17 mouse cellular contexts compared by ENCODE assay signal in the genomic region with DNA sequence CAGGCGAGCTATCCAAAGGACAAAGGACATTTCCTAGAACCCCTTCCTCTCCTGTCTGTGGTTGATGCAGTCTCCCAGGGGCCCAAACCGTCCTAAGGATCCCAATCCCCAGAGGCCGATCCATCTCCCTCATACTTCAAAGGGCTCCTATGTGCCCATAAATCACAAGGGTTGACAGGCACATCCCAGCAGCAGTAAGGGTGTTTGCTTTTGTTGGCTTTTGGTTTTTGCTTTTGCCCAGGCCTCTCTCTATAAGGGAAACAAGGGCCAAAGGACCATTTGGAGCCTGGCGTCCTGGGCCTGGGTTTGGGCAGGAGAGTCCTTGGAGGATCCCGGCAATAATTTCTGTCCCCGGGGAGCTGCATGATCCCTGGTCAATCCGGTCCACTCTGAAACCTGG. TPM values are rescaled to one million over a fixed set of nuclear protein-coding genes. Genes with fewer than 3 reads are reported as not detected.
DNase-seq lines count a peak whose midpoint lies in the region; ATAC-seq and TF ChIP-seq lines count a peak whose summit lies in the region.
"Had no signal": no experiment of that assay in that cellular context is flagged by ENCODE, and none has a peak within 500 bp of the region (broad histone marks: within the 10 kb centered on the region; RNA-seq: fewer than 3 reads in every experiment).

No protein-coding gene starts in this region.

- no peak overlapping the region for H3K9ac ChIP-seq in hindbrain, embryonic 11.5 days (ENCODE audit: low read depth, low read length)
- no peak overlapping the region for H3K9ac ChIP-seq in hindbrain, embryonic 16.5 days (ENCODE audit: low read depth, low read length)
- H3K9ac ChIP-seq in neural tube, embryonic 15.5 days (replicated peaks), result no peak overlapping the region
- no peak overlapping the region for H3K9ac ChIP-seq in liver, embryonic 11.5 days (ENCODE audit: low read depth, low read length)
- H3K9ac ChIP-seq: embryonic facial prominence, embryonic 15.5 days; forebrain, embryonic 13.5 days; liver, embryonic 12.5 days; midbrain, embryonic 15.5 days; neural tube, embryonic 13.5 days had no signal

- no peaks in the 10 kb centered on the region for H3K9me3 ChIP-seq in hindbrain, embryonic 11.5 days (ENCODE audit: control insufficient read depth, low read length)
- H3K9me3 ChIP-seq in hindbrain, embryonic 16.5 days (ENCODE audit: control insufficient read depth, low read length), result no peaks in the 10 kb centered on the region
- no peaks in the 10 kb centered on the region for H3K9me3 ChIP-seq in neural tube, embryonic 15.5 days (replicated peaks)
- H3K9me3 ChIP-seq in liver, embryonic 11.5 days (ENCODE audit: control insufficient read depth, low read length), result no peaks in the 10 kb centered on the region
- H3K9me3 ChIP-seq: embryonic facial prominence, embryonic 15.5 days; forebrain, embryonic 13.5 days; liver, embryonic 12.5 days; midbrain, embryonic 15.5 days; neural tube, embryonic 13.5 days had no signal

- peaks cover 7% of the 10 kb centered on the region for H3K4me1 ChIP-seq in hindbrain, embryonic 11.5 days (replicated peaks; ENCODE audit: control insufficient read depth, insufficient read depth, low read length)
- H3K4me1 ChIP-seq in hindbrain, embryonic 16.5 days (ENCODE audit: control insufficient read depth, insufficient read depth, low read depth, low read length), result no peaks in the 10 kb centered on the region; the same call in 1 of the 2 replicates
- H3K4me1 ChIP-seq in neural tube, embryonic 15.5 days, result peaks cover 7% of the 10 kb centered on the region
- H3K4me1 ChIP-seq in liver, embryonic 11.5 days (replicated peaks; ENCODE audit: control insufficient read depth, insufficient read depth, low read length), result 0 out of 2 replicates have a peak, but pooled peaks cover 6% of the 10 kb centered on the region
- H3K4me1 ChIP-seq: midbrain, embryonic 15.5 days had no signal

- 38% methylated on average over 7 of the region's 7 CpGs for WGBS in hindbrain, embryonic 11.5 days
- 41% methylated on average over 7 of the region's 7 CpGs for WGBS in hindbrain, embryonic 16.5 days
- WGBS in neural tube, embryonic 15.5 days, result 14% methylated on average over 7 of the region's 7 CpGs
- WGBS in liver, embryonic 11.5 days, result 59% methylated on average over 7 of the region's 7 CpGs

- no peak for TF ChIP-seq CTCF in gastrocnemius, adult 2 months (IDR thresholded peaks at IDR 0.05)

- no peaks in the 10 kb centered on the region for H3K36me3 ChIP-seq in hindbrain, embryonic 11.5 days (ENCODE audit: control insufficient read depth, insufficient read depth, low read length)
- H3K36me3 ChIP-seq in hindbrain, embryonic 16.5 days (ENCODE audit: control insufficient read depth, insufficient read depth, low read length), result no peaks in the 10 kb centered on the region
- no peaks in the 10 kb centered on the region for H3K36me3 ChIP-seq in neural tube, embryonic 15.5 days
- H3K36me3 ChIP-seq in liver, embryonic 11.5 days (ENCODE audit: control insufficient read depth, insufficient read depth, low read length), result no peaks in the 10 kb centered on the region
- H3K36me3 ChIP-seq: embryonic facial prominence, embryonic 15.5 days; liver, embryonic 12.5 days; midbrain, embryonic 15.5 days; neural tube, embryonic 13.5 days had no signal

- intact Hi-C loops in gastrocnemius, adult 2 months (cut with DNase I), result no loop called here

- no peak overlapping the region for H3K4me2 ChIP-seq in hindbrain, embryonic 11.5 days (replicated peaks; ENCODE audit: low read depth, low read length)
- no peak overlapping the region for H3K4me2 ChIP-seq in hindbrain, embryonic 16.5 days (ENCODE audit: low read length)
- no peak overlapping the region for H3K4me2 ChIP-seq in neural tube, embryonic 15.5 days
- no peak overlapping the region for H3K4me2 ChIP-seq in liver, embryonic 11.5 days
- H3K4me2 ChIP-seq: embryonic facial prominence, embryonic 15.5 days; forebrain, embryonic 13.5 days; liver, embryonic 12.5 days; midbrain, embryonic 15.5 days; neural tube, embryonic 13.5 days had no signal

- peak overlapping the region; percentile 40 for H3K27ac ChIP-seq in gastrocnemius, adult 2 months
- 0 out of 2 replicates have a peak overlapping the region, but pooled peaks have one; percentile 42 for H3K27ac ChIP-seq in hindbrain, embryonic 11.5 days (ENCODE audit: low read depth, low read length)
- no peak overlapping the region for H3K27ac ChIP-seq in hindbrain, embryonic 16.5 days (ENCODE audit: low read depth, low read length)
- H3K27ac ChIP-seq in neural tube, embryonic 15.5 days (replicated peaks), result no peak overlapping the region
- no peak overlapping the region for H3K27ac ChIP-seq in liver, embryonic 11.5 days (ENCODE audit: low read depth, low read length)
- H3K27ac ChIP-seq: embryonic facial prominence, embryonic 15.5 days; forebrain, embryonic 13.5 days; kidney, postnatal 0 days; liver, embryonic 12.5 days; midbrain, embryonic 15.5 days; neural tube, embryonic 13.5 days had no signal

- no peak overlapping the region for H3K4me3 ChIP-seq in gastrocnemius, adult 2 months
- no peak overlapping the region for H3K4me3 ChIP-seq in hindbrain, embryonic 11.5 days (ENCODE audit: low read depth, low read length)
- H3K4me3 ChIP-seq in hindbrain, embryonic 16.5 days (ENCODE audit: low read length), result no peak overlapping the region
- no peak overlapping the region for H3K4me3 ChIP-seq in neural tube, embryonic 15.5 days (replicated peaks)
- no peak overlapping the region for H3K4me3 ChIP-seq in liver, embryonic 11.5 days (ENCODE audit: low read depth, low read length)
- H3K4me3 ChIP-seq: embryonic facial prominence, embryonic 15.5 days; forebrain, embryonic 13.5 days; liver, embryonic 12.5 days; midbrain, embryonic 15.5 days; neural tube, embryonic 13.5 days had no signal

- DNase-seq in gastrocnemius, adult 2 months, result no peak
- DNase-seq in gastrocnemius, adult 8-10 months (ENCODE audit: low spot score in 2 of 2), result no peak
- DNase-seq in hindbrain, embryonic 11.5 days (ENCODE audit: low spot score), result peak; percentile 60
- DNase-seq in neural tube, embryonic 10.5 days (ENCODE audit: extremely low spot score, low spot score), result peak; percentile 51
- DNase-seq in liver, embryonic 11.5 days (ENCODE audit: low spot score), result no peak
- DNase-seq: cerebellum, postnatal 14 days; layer of hippocampus, adult 9-11 months; thymus, postnatal 36 days had no signal

- H3K27me3 ChIP-seq in hindbrain, embryonic 11.5 days (ENCODE audit: control insufficient read depth, insufficient read depth, low read length), result no peaks in the 10 kb centered on the region
- no peaks in the 10 kb centered on the region for H3K27me3 ChIP-seq in hindbrain, embryonic 16.5 days (replicated peaks; ENCODE audit: control insufficient read depth, insufficient read depth, low read length)
- H3K27me3 ChIP-seq in neural tube, embryonic 15.5 days (replicated peaks), result no peaks in the 10 kb centered on the region
- H3K27me3 ChIP-seq in liver, embryonic 11.5 days (replicated peaks; ENCODE audit: control insufficient read depth, insufficient read depth, low read length), result no peaks in the 10 kb centered on the region
- H3K27me3 ChIP-seq: embryonic facial prominence, embryonic 15.5 days; forebrain, embryonic 13.5 days; liver, embryonic 12.5 days; midbrain, embryonic 15.5 days had no signal

- ATAC-seq in hindbrain, embryonic 11.5 days (ENCODE audit: low FRiP score), result no peak
- no peak for ATAC-seq in hindbrain, embryonic 16.5 days
- ATAC-seq in neural tube, embryonic 15.5 days (ENCODE audit: low FRiP score), result no peak
- no peak for ATAC-seq in liver, embryonic 11.5 days (replicated peaks; ENCODE audit: low FRiP score)
- ATAC-seq in erythroblast, adult 5-6 weeks (replicated peaks; ENCODE audit: low FRiP score, poor library complexity, severe bottlenecking), result no peak
- ATAC-seq: forebrain, embryonic 13.5 days; liver, embryonic 12.5 days; midbrain, embryonic 15.5 days had no signal

RNA-seq across cellular contexts. Expression of a gene that starts 9.5 kb away (rescaled TPM):
- under 1 TPM; 0.20 to 0.84 TPM for total RNA-seq in gastrocnemius, adult 2 months (2021)
- total RNA-seq in gastrocnemius, adult 8-10 months (2022), result under 1 TPM; 0.22 to 0.48 (median 0.45) TPM
- polyA plus RNA-seq in hindbrain, embryonic 11.5 days (2014; fragmentation: Nextera tagmentation; extraction: Ambion mirVana), result 5.4 TPM in 2 replicates
- polyA plus RNA-seq in hindbrain, embryonic 16.5 days (2015; fragmentation: Nextera tagmentation; extraction: Ambion mirVana), result 2.2 and 3.0 TPM in 2 replicates
- 3.4 and 4.8 TPM in 2 replicates for polyA plus RNA-seq in neural tube, embryonic 15.5 days (2015; fragmentation: Nextera tagmentation; extraction: Ambion mirVana)
- polyA plus RNA-seq in liver, embryonic 11.5 days (2014; fragmentation: Nextera tagmentation; extraction: Ambion mirVana), result 3.8 and 4.3 TPM in 2 replicates
- not detected in 2 replicates for total RNA-seq in erythroblast, adult 5-6 weeks (2015; ENCODE audit: low replicate concordance)
- not detected in 2 replicates for total RNA-seq in erythroblast, adult 5-6 weeks (2017; ENCODE audit: low replicate concordance)

Comparison
In these comparisons a context has a peak if more than half of its experiments do, and no peak if none do; other contexts are left out.
1. H3K27ac ChIP-seq: peak in gastrocnemius, adult 2 months (single experiment) and hindbrain, embryonic 11.5 days (single experiment); none in hindbrain, embryonic 16.5 days (single experiment), neural tube, embryonic 15.5 days (single experiment) and liver, embryonic 11.5 days (single experiment).
2. DNase-seq: peak in hindbrain, embryonic 11.5 days (single experiment) and neural tube, embryonic 10.5 days (single experiment); none in gastrocnemius, adult 2 months (single experiment), gastrocnemius, adult 8-10 months (0 of 2) and liver, embryonic 11.5 days (single experiment).